Mouse (Mus musculus): ENCODE measurements around the gene Stac3.

- TF ChIP-seq GATA1 (IDR thresholded peaks at IDR 0.05; ENCODE audit: low read length) (no peak), TAL1 (IDR thresholded peaks at IDR 0.05; ENCODE audit: low read length) (no peak)
Measured at GRCm38 (mm10) chr10:127453701-127454100, 47.8 kb upstream of the Stac3 start.
